Mouse (Mus musculus) adrenal gland, postnatal 0 days (tissue): ENCODE measurements around the gene Kif1bp. TPM values are rescaled to one million over a fixed set of nuclear protein-coding genes. Genes with fewer than 3 reads are reported as not detected.

Experiments used
- polyA plus RNA-seq: library from polyadenylated mRNA; unstranded; fragments of >200 nt; fragmentation: Nextera tagmentation; extraction: Ambion mirVana; gene quantifications from 2 replicates; pipeline ENCODE4 v1.2.1, GENCODE M21; 2015

Kif1bp gene
- polyA plus RNA-seq: 31.9 and 37.8 TPM in 2 replicates

GRCm38 (mm10) chr10:62578338-62579100, at the start of gene Kif1bp:
Kif1bp (minus strand) TSS chr10:62578457.

GRCm38 (mm10) chr10:62602177-62603040, 24.2 kb upstream of the Kif1bp start, which contains the start of gene Ddx21:
Ddx21 (minus strand) TSS chr10:62602281.

GRCm38 (mm10) chr10:62527351-62527750, 50.9 kb downstream of the Kif1bp start, which contains the start of gene Srgn:
Srgn (minus strand) TSS chr10:62527451.

Other genes with a start within 250 kb of the Kif1bp start
- gene Hk1, start 198.5 kb downstream of the Kif1bp start, polyA plus RNA-seq: 25.0 and 35.6 TPM in 2 replicates
- gene Hkdc1, start 156.0 kb downstream of the Kif1bp start, polyA plus RNA-seq: 0.08 and 0.20 TPM in 2 replicates
- 0.58 and 0.66 TPM in 2 replicates for gene 4930507D05Rik, start 129.0 kb downstream of the Kif1bp start, polyA plus RNA-seq
- 10.8 and 19.5 TPM in 2 replicates for gene Supv3l1, start 128.7 kb downstream of the Kif1bp start, polyA plus RNA-seq
- 55.2 and 67.3 TPM in 2 replicates for gene Vps26a, start 91.7 kb downstream of the Kif1bp start, polyA plus RNA-seq
- 99.4 and 129 TPM in 2 replicates for gene Srgn, start 51.0 kb downstream of the Kif1bp start, polyA plus RNA-seq
- 7.0 and 9.7 TPM in 2 replicates for gene Ddx21, start 23.8 kb upstream of the Kif1bp start, polyA plus RNA-seq
- 109 and 119 TPM in 2 replicates for gene Ddx50, start 72.8 kb upstream of the Kif1bp start, polyA plus RNA-seq
- gene Stox1, start 147.7 kb upstream of the Kif1bp start, polyA plus RNA-seq: 1.4 and 2.0 TPM in 2 replicates
- 41.5 and 60.8 TPM in 2 replicates for gene Ccar1, start 213.8 kb upstream of the Kif1bp start, polyA plus RNA-seq